Mouse (Mus musculus): ENCODE data around the gene Foxb1. TPM values are rescaled to one million over a fixed set of nuclear protein-coding genes. Genes with fewer than 3 reads are reported as not detected.

The Foxb1 gene
- polyA plus RNA-seq, 1 experiment from 2014 or later: 0.31 TPM

DNA sequence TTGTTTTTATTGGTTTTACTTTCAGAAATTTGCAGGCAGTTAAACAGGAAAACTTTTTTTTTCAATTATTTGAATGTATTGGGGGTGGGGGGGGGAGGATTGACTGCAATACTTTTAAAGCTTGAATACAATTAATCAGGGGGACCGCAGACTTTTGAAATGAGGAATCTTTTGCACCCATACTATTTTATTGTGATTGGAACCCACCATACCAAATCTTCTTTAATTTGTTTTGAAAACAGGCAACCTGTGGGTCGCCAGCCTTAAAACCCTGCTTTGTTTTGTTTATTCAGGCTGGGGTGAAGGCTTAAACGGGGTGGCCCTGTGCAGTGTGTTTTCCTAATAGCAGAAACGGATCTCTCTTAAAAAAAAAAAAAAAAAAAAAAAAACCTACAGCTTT, 6.2 kb upstream of the Foxb1 start:
- Histone ChIP-seq H3K9ac (replicated peaks; ENCODE audit: low read length) (no peak overlapping the region), H3K4me1 (ENCODE audit: control insufficient read depth, insufficient read depth, low read length) (no peaks in the 10 kb centered on the region; the same call in 1 of the 2 replicates), H3K36me3 (replicated peaks; ENCODE audit: control insufficient read depth, insufficient read depth, low read depth, low read length) (no peaks in the 10 kb centered on the region), H3K27me3 (ENCODE audit: control insufficient read depth, insufficient read depth, low read length) (peaks cover 74% of the 10 kb centered on the region), H3K27ac (replicated peaks; ENCODE audit: low read depth, low read length) (no peak overlapping the region), H3K9me3 (replicated peaks; ENCODE audit: control insufficient read depth, low read length) (no peaks in the 10 kb centered on the region), H3K4me2 (ENCODE audit: low read depth, low read length) (no peak overlapping the region), H3K4me3 (ENCODE audit: low read depth, low read length) (no peak overlapping the region)
- WGBS: 0% methylated on average over 4 of the region's 4 CpGs
- no peak for DNase-seq (ENCODE audit: low spot score)
- no peak for ATAC-seq (replicated peaks; ENCODE audit: insufficient number of reproducible peaks, low FRiP score, low TSS enrichment, low read depth)

DNA sequence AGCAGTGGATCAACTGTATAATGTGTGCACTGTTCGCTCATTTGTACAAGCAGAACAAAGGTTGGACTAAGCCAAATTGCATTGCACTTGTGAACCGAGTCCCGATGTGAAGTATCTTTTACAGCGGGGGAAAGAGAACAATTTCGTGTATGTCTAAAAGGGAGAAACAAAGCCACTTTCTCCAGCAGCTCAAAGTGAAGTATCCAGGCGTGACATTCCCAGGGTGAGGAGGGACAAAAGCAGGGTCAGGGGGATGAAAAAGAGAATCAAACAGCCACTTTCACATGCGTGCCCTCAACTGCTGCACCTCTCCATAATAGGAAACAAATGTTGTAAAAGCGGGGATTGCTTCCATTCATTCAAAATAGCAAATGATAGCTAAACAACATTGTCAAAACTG, 5.6 kb upstream of the Foxb1 start:
- under 1% methylated on average over 8 of the region's 8 CpGs for WGBS
- H3K27me3 ChIP-seq (ENCODE audit: control insufficient read depth, insufficient read depth, low read length): peaks cover 74% of the 10 kb centered on the region
- H3K4me1 ChIP-seq (ENCODE audit: control insufficient read depth, insufficient read depth, low read length): no peaks in the 10 kb centered on the region; the same call in 1 of the 2 replicates
- DNase-seq (ENCODE audit: low spot score) (peak; percentile 57), ATAC-seq (replicated peaks; ENCODE audit: insufficient number of reproducible peaks, low FRiP score, low TSS enrichment, low read depth) (no peak)
- H3K4me2 ChIP-seq (ENCODE audit: low read depth, low read length): no peak overlapping the region
- H3K9me3 ChIP-seq (replicated peaks; ENCODE audit: control insufficient read depth, low read length): no peaks in the 10 kb centered on the region
- H3K9ac ChIP-seq (replicated peaks; ENCODE audit: low read length): no peak overlapping the region
- no peak overlapping the region for H3K27ac ChIP-seq (replicated peaks; ENCODE audit: low read depth, low read length)
- H3K4me3 ChIP-seq (ENCODE audit: low read depth, low read length): no peak overlapping the region
- H3K36me3 ChIP-seq (replicated peaks; ENCODE audit: control insufficient read depth, insufficient read depth, low read depth, low read length): no peaks in the 10 kb centered on the region

DNA sequence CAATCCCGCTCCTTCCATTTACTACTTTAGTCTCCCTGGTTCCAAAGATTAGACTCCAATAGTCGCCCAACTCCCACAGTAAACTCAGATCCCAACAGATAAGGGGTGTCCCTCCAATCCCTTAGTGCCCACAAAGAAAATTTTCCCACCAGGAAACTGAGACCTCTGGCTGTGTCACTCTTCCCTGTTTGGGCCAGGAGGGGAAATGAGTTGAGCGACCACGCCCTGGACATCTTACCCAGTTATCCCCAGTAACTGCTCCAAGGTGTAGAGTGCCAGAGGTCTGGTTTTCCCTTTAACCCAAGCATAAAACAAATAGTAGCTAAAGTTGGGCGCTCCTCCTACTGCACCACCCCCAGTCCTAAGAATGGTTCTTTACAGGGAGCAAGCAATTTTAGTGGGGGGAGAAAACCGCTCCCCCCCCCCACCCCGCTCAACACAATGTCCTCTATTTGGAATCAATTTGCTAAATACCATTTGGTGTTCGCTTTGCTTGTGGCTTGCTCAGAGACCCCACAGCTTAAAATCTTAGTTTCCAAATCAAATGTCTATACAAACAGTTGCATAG, 4.8 kb upstream of the Foxb1 start:
- ATAC-seq (replicated peaks; ENCODE audit: insufficient number of reproducible peaks, low FRiP score, low TSS enrichment, low read depth) (no peak), DNase-seq (ENCODE audit: low spot score) (no peak)
- Histone ChIP-seq H3K9ac (replicated peaks; ENCODE audit: low read length) (no peak overlapping the region), H3K4me2 (ENCODE audit: low read depth, low read length) (no peak overlapping the region), H3K27ac (replicated peaks; ENCODE audit: low read depth, low read length) (no peak overlapping the region), H3K36me3 (replicated peaks; ENCODE audit: control insufficient read depth, insufficient read depth, low read depth, low read length) (no peaks in the 10 kb centered on the region), H3K4me3 (ENCODE audit: low read depth, low read length) (no peak overlapping the region), H3K4me1 (ENCODE audit: control insufficient read depth, insufficient read depth, low read length) (no peaks in the 10 kb centered on the region; the same call in 1 of the 2 replicates), H3K9me3 (replicated peaks; ENCODE audit: control insufficient read depth, low read length) (no peaks in the 10 kb centered on the region), H3K27me3 (ENCODE audit: control insufficient read depth, insufficient read depth, low read length) (peaks cover 74% of the 10 kb centered on the region)
- 3% methylated on average over 8 of the region's 8 CpGs for WGBS

DNA sequence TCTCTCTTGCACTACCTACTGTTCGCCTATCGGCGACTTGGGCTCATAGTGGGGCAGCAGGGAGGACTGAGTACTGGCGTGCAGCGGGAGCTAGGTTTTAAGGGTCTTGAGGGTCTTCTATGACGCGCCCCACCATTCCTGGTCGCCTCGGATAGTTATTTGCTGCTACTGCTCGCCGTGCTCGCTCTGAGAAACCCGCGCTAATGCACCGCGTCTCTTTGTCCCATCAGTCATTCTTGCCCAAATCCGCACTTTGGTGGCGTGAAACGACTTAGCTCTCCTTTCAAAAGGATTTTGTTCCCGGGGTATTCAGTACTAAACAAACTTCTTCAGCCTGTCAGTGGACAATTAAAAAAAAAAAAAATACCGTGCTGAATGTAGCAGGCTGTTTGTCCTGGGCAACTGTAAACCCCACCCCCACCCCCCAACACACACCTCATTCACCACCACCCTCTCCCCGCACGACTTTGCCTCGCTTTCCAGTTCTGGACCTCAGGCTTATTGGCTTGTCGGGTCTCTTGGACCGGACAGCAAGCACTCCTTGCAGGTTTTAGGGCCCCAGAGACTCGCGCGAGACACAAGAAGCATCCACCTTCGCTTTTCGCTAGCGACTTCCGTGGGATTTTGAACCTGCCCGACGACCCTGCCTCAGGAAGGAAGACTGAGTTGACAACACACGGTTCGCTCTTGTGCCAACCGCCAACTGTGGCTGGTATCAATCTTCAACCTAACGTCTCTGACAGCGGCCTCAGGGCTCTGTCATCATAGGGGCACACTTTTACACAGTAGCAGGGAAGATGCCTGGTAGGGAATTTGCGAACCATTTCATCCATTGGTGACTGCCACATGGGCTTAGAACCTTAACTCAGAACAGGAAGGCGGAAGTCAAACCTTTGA, 4.1 kb upstream of the Foxb1 start:
- no peak overlapping the region for H3K9ac ChIP-seq (replicated peaks; ENCODE audit: low read length)

DNA sequence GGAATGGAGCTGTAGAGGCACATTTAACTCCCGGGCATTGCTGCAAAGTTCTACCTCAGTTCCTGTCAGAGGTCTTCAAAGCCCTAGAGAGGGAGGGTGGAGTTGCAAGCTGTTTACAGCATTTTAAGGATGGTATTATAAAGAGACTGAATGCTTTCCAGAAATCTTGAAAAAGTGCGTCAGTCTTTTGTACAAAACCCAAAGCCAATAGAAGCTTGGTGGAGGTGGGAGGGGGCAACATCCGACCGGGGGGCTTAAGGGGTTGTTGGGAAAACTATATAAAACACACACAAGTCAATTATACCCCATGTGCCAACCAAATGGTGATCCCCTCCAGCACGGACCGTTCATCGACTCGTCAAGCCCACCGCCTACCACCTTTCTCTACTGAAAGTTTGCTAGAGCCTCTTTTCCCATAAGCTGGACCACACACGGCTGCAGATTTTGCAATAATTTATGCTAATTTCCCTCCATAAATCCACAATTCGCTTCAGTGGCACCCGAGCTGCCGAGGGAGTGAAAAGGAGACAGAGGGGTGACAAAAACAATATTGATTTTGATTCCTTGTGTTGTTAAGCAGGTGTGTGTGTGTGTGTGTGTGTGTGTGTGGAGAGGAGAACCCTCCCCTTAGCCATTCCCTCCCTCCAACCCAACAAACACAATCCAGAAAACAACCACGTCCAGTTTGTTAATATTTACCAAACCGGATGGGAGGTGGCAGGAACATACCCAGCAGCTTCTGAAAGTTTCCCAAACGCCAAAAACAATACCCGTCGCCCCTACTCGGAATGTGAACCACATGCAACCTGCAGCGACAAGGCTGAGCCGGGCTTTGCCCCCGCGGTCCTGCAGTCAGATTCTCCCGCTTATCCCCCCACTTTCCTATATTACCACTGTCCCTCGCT, 3.2 kb upstream of the Foxb1 start:
- H3K4me1 ChIP-seq (ENCODE audit: control insufficient read depth, insufficient read depth, low read length): peaks cover 4% of the 10 kb centered on the region
- ATAC-seq (replicated peaks; ENCODE audit: insufficient number of reproducible peaks, low FRiP score, low TSS enrichment, low read depth) (no peak), DNase-seq (ENCODE audit: low spot score) (no peak)
- WGBS: under 1% methylated on average over 25 of the region's 25 CpGs
- H3K36me3 ChIP-seq (replicated peaks; ENCODE audit: control insufficient read depth, insufficient read depth, low read depth, low read length): no peaks in the 10 kb centered on the region
- no peaks in the 10 kb centered on the region for H3K9me3 ChIP-seq (replicated peaks; ENCODE audit: control insufficient read depth, low read length)
- H3K27ac ChIP-seq (replicated peaks; ENCODE audit: low read depth, low read length): no peak overlapping the region
- H3K4me3 ChIP-seq (ENCODE audit: low read depth, low read length): no peak overlapping the region
- H3K9ac ChIP-seq (replicated peaks; ENCODE audit: low read length): no peak overlapping the region
- H3K27me3 ChIP-seq (ENCODE audit: control insufficient read depth, insufficient read depth, low read length): peaks cover 74% of the 10 kb centered on the region
- H3K4me2 ChIP-seq (ENCODE audit: low read depth, low read length): no peak overlapping the region; the same call in 1 of the 2 replicates

More for the DNA sequence above, 4.1 kb upstream of the Foxb1 start:
- H3K9me3 ChIP-seq (replicated peaks; ENCODE audit: control insufficient read depth, low read length): no peaks in the 10 kb centered on the region
- DNase-seq (ENCODE audit: low spot score) (peak; percentile 45), ATAC-seq (replicated peaks; ENCODE audit: insufficient number of reproducible peaks, low FRiP score, low TSS enrichment, low read depth) (no peak)
- H3K27ac ChIP-seq (replicated peaks; ENCODE audit: low read depth, low read length): no peak overlapping the region
- H3K4me3 ChIP-seq (ENCODE audit: low read depth, low read length): no peak overlapping the region
- WGBS: under 1% methylated on average over 42 of the region's 42 CpGs
- H3K36me3 ChIP-seq (replicated peaks; ENCODE audit: control insufficient read depth, insufficient read depth, low read depth, low read length): no peaks in the 10 kb centered on the region
- H3K4me1 ChIP-seq (ENCODE audit: control insufficient read depth, insufficient read depth, low read length): peaks cover 1% of the 10 kb centered on the region
- no peak overlapping the region; the same call in 1 of the 2 replicates for H3K4me2 ChIP-seq (ENCODE audit: low read depth, low read length)
- peaks cover 74% of the 10 kb centered on the region for H3K27me3 ChIP-seq (ENCODE audit: control insufficient read depth, insufficient read depth, low read length)

DNA sequence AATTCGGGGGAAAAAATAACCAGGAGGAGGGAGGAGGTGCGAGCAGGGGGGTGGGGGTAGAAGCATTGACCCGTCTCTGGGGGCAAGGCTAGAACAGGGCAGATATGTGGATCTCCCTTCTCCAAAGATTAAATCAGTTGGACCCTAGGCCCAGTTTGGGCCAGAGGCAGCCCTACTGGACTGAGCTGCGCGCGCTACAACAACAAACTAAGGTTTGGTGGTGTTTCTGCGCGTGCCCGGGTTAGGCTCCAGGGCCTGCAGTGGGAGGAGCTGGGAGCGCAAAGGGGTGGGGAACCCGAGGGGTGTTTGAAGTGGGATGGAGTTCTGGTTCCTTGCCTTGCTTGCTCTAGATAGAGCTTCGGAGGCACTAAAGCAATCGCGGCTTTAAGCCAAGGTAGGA, 2.0 kb upstream of the Foxb1 start:
- Histone ChIP-seq H3K9me3 (replicated peaks; ENCODE audit: control insufficient read depth, low read length) (no peaks in the 10 kb centered on the region), H3K27ac (replicated peaks; ENCODE audit: low read depth, low read length) (no peak overlapping the region), H3K4me1 (ENCODE audit: control insufficient read depth, insufficient read depth, low read length) (peaks cover 4% of the 10 kb centered on the region), H3K27me3 (ENCODE audit: control insufficient read depth, insufficient read depth, low read length) (peaks cover 79% of the 10 kb centered on the region), H3K9ac (replicated peaks; ENCODE audit: low read length) (no peak overlapping the region), H3K4me2 (ENCODE audit: low read depth, low read length) (no peak overlapping the region; the same call in 1 of the 2 replicates), H3K4me3 (ENCODE audit: low read depth, low read length) (no peak overlapping the region), H3K36me3 (replicated peaks; ENCODE audit: control insufficient read depth, insufficient read depth, low read depth, low read length) (no peaks in the 10 kb centered on the region)
- DNase-seq (ENCODE audit: low spot score) (peak; percentile 51), ATAC-seq (replicated peaks; ENCODE audit: insufficient number of reproducible peaks, low FRiP score, low TSS enrichment, low read depth) (no peak)
- 0% methylated on average over 14 of the region's 14 CpGs for WGBS

DNA sequence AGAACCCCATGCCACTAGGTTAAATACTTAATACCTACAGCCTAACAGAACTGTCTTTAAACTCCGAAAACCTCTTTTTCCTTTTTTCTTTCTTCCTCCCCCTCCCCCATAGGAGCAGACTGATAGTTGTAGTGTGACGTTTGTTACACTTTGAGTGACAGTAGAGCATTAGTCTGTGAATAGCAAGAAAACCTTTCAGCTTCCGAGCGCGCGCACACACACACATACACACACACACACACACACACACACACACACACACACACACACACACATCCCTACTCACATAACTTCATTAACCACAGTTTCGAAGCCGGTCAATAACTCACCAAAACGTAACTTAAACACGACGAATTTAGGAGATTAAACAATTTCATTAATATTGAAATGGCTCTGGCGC, 1.5 kb upstream of the Foxb1 start:
- H3K27ac ChIP-seq (replicated peaks; ENCODE audit: low read depth, low read length): no peak overlapping the region
- DNase-seq (ENCODE audit: low spot score): peak; percentile 30
- ATAC-seq (replicated peaks; ENCODE audit: insufficient number of reproducible peaks, low FRiP score, low TSS enrichment, low read depth): no peak
- peaks cover 4% of the 10 kb centered on the region for H3K4me1 ChIP-seq (ENCODE audit: control insufficient read depth, insufficient read depth, low read length)
- H3K4me3 ChIP-seq (ENCODE audit: low read depth, low read length): no peak overlapping the region
- 2% methylated on average over 12 of the region's 12 CpGs for WGBS
- peaks cover 76% of the 10 kb centered on the region for H3K27me3 ChIP-seq (ENCODE audit: control insufficient read depth, insufficient read depth, low read length)
- H3K9ac ChIP-seq (replicated peaks; ENCODE audit: low read length): no peak overlapping the region
- no peak overlapping the region for H3K4me2 ChIP-seq (ENCODE audit: low read depth, low read length)
- H3K36me3 ChIP-seq (replicated peaks; ENCODE audit: control insufficient read depth, insufficient read depth, low read depth, low read length): no peaks in the 10 kb centered on the region
- no peaks in the 10 kb centered on the region for H3K9me3 ChIP-seq (replicated peaks; ENCODE audit: control insufficient read depth, low read length)

Measured in embryonic facial prominence, embryonic 11.5 days (tissue).